Mouse (Mus musculus): ENCODE results near the gene 1700019D03Rik.
"Not testable (repeated sequence)": the region's sequence is repeated elsewhere in the genome, so short reads cannot be mapped to it uniquely, and the experiment has no call there.

The 1700019D03Rik gene

DNA sequence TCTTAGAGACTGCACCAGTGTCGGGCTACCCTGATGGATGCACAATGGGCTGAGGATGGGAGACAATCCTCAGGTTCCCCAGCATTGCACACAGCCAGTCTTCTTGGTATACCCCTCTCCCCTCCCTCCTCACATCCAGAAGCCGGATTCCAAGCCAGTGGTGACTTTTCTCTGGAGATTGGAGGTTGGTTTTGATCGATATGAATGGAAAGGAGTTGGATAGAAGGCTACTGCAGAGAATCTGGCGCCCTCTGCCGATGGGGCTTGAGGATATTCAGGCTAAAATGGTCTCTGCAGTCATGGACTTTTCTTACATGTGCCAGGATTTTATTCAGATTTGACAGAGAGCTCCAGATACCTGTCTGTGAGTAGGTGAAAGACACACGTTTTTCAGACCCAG, 64.9 kb downstream of the 1700019D03Rik start:
- DNase-seq (ENCODE audit: low read depth in 1 of 2, low spot score in 2 of 2) = no peak

DNA sequence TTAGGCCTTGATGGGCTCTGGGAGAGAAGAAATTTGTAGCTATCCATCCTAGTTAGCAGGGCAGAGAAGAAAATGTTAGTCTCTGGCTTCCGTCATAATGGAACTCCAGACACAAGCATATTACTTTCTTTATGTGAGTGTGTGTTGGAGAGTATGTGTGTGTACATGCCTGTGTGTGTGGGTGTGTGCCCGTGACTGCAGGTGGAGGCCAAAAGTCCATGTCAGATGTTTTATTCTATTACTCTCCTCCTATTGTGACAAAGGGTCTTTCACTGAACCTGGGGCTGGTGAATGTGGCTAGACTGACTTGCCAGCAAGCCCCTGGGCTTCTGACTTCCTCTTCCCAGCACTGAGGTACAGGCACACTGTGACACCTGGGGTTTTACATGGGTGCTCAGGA, 65.5 kb downstream of the 1700019D03Rik start:
- DNase-seq (ENCODE audit: low read depth in 1 of 2, low spot score in 2 of 2) = no peak

DNA sequence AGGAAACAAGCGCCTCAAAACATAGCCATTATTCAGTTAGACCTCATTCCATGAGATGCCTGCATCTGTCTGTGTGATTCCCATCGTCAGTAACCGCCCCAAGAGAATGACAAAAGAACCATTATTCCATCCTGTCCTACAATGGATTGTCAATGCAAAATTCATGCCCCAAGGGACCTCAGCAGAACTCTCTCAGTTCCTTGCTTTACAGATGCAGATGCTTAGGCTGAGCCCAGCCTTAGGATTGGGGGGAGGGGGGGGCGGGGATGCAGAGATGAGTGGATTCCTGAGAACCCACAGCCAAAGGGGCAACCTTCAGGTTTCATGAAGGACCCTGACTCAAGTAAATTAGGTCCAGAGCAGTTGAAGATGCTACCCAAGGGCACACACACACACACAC, 66.4 kb downstream of the 1700019D03Rik start:
- DNase-seq (ENCODE audit: low read depth in 1 of 2, low spot score in 2 of 2) = no peak

DNA sequence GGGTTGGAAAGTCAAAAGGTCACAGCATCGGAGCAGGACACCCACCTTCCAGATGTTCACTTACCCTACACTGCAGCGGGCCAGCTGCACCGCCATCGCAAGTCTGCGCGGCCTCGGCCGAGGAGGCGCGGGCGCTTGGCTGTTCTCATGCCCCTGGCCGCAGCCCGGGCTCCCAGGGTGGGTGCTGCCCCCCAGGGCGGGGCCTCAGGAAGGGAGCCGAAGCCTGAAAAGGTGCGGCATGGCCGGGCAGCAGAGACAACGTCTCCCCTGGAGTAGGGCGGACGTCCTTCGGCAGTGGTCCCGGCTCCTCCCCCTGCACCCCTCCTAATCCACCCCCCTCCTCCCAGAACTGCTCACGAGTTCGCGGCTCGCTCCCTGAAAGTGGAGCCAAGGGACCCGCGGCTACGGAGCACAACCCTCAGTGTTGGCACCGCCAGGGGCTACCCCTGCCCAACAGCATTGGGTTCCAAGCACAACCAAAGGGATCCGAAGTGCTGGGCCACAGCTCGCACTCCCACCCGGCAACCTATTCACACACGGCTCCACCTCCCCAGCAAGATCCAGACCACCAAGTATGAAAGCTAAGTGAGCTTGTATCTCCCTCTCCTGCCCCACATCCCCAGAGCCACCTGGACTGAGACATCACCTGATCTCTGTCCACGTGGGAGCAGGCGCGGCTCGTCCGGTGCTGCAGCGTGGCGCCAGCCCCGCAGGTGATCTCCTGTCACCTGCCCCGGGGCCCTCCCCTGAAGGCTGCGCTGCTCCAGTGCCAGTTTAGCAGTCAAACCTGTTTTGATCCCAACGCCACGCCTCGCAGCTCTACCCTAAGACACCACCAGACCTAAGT, 67.2 kb downstream of the 1700019D03Rik start:
- DNase-seq (ENCODE audit: low read depth in 1 of 2, low spot score in 2 of 2) = no peak

DNA sequence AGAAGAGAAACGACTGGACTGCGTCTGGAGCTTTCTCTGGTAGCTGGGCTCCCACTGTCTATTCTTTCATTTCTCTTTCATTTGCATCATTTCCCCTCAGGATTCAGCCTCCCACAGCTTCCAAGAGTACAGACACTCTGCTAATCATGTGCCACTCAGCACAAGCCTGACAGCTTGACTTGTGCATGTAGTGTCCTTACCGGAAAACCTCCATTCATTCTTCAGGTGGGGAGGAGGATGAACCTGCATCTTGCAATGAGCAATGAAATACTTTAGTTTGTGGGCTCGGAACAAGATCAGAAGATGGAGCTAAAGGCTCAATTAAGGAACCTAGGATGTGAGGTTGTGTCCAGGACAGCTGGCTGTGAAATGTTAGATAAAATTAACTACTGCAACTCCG, 67.8 kb downstream of the 1700019D03Rik start:
- DNase-seq (ENCODE audit: low read depth in 1 of 2, low spot score in 2 of 2) = no peak

DNA sequence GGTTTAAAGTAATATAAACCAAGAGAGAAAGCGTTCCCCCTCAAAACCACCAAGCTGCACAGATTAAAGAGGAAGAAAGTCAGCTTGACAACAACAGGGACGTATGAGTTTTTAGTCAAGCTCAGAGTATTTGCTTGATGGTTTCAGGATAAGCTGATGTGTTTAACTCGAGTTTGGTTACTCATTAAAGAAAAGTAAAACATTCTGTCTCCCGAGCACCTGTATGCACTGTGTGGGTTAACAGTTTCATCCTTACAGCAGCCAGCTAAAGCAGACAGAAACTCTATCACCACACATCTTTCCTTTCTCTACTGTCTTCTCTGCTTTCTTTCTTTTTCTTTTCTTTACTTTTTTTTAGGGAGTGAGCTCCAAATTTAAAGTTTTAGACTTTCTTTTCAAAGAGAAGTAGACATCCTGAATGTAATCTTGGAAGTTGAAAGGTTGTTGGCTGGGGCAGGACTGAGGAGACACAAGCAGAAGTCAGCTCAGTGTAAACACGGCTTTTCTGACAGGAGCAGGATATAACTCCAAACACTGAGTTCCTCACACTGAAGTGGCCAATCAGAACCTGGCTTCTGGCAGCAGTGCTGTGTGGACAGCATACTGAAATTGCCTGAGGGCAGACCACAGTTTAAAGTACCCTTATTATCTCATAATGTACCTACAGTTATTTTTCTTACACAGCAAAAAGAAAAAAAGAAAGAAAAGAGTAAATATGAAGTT, 68.7 kb downstream of the 1700019D03Rik start:
- DNase-seq (ENCODE audit: low read depth in 1 of 2, low spot score in 2 of 2) = no peak

DNA sequence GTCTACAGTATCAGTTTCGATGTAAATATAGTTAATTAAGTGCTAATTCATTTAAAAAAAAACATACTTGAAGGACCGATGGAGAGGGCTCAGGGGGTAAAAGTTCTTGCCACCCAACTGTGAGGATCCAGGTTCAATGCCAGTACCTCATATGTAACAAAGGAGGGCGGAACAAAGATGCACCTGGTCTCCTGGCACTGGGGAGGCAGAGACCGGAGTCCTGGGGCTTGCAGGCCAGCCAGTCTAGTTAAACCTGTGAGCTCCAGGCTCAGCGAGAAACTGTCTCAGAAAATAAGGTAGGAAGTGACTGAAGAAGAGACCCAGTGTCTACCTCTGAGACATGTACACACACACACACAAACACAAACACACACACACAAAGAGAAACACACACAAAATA, 72.1 kb downstream of the 1700019D03Rik start:
- no peak for DNase-seq (ENCODE audit: low read depth in 1 of 2, low spot score in 2 of 2)

DNA sequence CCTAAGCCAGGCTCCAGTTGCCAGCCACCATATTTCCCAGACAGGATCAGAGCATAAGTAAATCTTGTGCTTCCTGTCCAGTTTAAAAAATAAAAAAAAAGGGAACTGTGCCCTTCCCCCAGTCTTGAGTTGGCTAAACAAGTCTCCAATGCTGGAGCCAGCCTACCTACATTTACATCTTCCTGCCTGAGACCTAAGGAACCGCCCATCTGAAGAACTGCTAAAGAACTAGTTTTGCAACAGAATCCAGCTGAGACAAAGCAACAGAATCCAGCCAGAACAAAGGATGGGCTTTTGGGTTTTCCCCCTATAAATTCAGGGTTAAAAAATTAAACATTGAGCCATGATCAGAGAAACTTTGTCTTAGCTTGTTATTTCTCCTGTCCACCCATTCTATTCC, 81.0 kb downstream of the 1700019D03Rik start:
- DNase-seq (ENCODE audit: low read depth in 1 of 2, low spot score in 2 of 2) = no peak

DNA sequence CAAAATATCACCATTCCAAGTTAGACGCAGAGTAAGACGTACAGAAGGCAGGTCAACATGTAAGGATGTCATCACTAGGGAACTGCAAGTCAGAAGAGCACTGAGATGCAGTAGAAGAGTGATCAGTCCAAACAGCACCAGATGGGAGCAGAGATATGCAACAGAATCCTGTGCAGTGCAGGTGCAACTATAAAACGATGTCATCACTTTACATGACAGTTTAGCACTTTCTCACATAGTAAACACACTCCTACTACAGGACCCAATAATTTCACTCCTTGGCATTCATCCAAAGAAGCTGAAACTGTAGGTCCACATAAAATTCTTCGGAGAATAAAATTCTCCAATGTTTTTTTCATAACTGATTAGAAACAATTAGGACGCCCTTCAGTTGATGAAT, 85.5 kb downstream of the 1700019D03Rik start:
- no peak for DNase-seq (ENCODE audit: low read depth in 1 of 2, low spot score in 2 of 2)

DNA sequence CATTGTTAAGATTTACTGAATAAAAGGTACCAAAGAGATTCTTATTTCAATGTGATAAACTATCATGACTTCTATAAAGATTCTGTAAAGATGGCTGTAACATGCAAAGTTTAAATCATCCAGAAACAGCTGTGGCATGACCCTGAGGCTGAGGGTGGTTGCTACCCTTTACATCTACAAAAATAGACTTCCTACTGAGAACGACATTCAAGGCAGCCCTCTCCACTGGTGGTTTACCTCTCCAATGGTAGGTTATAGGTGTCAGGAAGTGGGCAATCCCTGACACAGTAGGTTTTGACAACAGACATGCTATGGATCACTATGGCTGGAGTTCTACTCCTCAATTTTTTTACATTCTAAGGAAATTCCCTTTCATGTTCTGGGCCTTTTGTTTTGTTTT, 95.5 kb downstream of the 1700019D03Rik start:
- not testable (repeated sequence) for DNase-seq (ENCODE audit: low read depth in 1 of 2, low spot score in 2 of 2)

DNA sequence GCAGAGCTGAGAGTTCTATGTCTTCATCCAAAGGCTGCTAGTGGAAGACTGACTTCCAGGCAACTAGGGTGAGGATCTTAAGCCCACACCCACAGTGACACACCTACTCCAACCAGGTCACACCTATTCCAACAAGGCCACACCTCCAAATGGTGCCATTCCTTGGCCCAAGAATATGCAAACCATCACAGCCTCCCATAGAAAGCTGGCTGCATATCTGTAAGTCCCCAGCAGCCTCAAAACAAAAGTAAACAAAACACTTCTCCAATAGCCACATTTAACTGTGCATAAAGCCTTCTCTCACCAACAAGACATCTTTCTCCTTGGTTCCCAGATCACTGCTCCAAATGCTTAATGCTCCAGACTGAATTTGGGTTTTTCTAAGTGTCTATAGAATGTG, 101.1 kb downstream of the 1700019D03Rik start:
- not testable (repeated sequence) for DNase-seq (ENCODE audit: low read depth in 1 of 2, low spot score in 2 of 2)

DNA sequence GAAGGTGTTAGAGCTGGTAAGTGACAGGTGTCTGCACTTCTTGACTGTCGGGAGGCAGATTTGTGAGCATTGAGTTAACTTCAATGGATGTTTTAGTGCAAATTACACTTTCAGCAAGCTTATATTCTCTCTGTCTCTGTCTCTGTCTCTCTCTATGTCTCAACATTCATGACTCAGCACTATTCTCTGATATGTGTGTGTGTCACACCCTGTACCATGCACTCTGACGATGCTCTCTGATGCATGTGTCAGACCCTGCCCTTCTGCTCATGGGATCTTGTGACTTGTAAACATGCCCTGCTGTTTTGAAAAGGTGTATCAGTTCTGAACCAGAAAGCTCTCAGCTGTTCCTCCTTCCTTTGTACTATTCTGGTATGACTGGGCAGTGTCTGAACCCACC, 103.3 kb downstream of the 1700019D03Rik start:
- DNase-seq (ENCODE audit: low read depth in 1 of 2, low spot score in 2 of 2) = no peak

DNA sequence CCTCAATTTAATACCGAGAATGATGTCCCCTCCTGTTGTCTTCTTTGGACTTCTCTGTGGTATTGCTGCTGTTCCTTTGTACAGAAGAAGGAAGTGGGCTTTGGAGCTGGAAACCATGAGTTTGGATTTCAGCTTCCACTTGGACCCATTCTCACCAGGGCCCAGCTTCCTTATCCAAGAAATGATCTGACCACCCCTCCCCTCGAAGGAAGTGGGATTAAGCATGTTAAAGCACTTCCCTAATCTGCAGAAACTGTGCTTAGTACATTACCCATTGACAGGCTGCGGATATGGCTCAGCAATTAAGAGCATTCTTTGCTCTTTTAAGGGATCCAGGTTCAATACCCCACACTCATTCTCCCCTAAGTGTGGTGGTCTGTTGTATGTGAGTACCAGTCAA, 110.2 kb downstream of the 1700019D03Rik start:
- DNase-seq (ENCODE audit: low read depth in 1 of 2, low spot score in 2 of 2) = no peak

DNA sequence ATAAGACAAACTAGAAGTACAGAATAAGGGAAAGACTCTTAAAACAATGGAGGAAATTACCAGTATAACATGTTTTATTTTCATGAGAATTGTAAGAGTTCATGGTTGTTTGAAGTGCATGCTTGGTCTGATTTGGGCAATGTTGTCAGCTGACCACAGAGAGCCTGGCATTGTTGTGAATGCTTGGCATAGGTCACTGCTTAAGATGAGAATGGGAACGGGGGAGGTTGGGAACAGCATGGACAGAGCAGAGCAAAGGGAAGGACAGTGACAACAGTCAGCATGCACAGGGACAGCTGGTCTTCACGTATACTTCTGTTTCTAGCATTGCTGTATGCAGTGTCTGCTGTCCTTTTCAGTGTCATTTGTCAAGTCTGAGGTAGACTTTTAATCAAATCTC, 135.8 kb downstream of the 1700019D03Rik start:
- no peak for DNase-seq (ENCODE audit: low read depth in 1 of 2, low spot score in 2 of 2)

Measured in monocyte, adult 2 months (primary cell).